Mouse (Mus musculus) midbrain, postnatal 0 days (tissue): Measurements from ENCODE around the gene Abcc5. TPM values are rescaled to one million over a fixed set of nuclear protein-coding genes. Genes with fewer than 3 reads are reported as not detected.

Experiments
- ATAC-seq: fragments of 200-750 bp; cut with Nextera tagmentation; 2 replicates; pipeline ENCODE4 v1.8.0; 2017; ENCODE audit warnings: moderate number of reproducible peaks, mild to moderate bottlenecking, moderate TSS enrichment, moderate library complexity; ENCODE audit not compliant: low FRiP score
- DNase-seq: peaks from one replicate; pipeline ENCODE4 v3.0.0-alpha.2; 2015; ENCODE audit warnings: low spot score
- H3K27ac ChIP-seq: fragments of 300-500 bp; sonication (generic); 2 replicates; pipeline ENCODE4 v1.5.1; 2014; ENCODE audit warnings: low read depth, mild to moderate bottlenecking, low read length, mixed read lengths
- H3K27me3 ChIP-seq: fragments of 300-500 bp; sonication (generic); 2 replicates; pipeline ENCODE4 v1.6.1; 2014; ENCODE audit warnings: low read length, control low read depth, mixed read lengths; ENCODE audit not compliant: insufficient read depth
- H3K36me3 ChIP-seq: fragments of 300-500 bp; sonication (generic); 2 replicates; pipeline ENCODE4 v1.6.1; 2014; ENCODE audit warnings: low read length, control low read depth, mixed read lengths; ENCODE audit not compliant: insufficient read depth
- H3K4me1 ChIP-seq: fragments of 300-500 bp; sonication (generic); 2 replicates; pipeline ENCODE4 v1.6.1; 2014; ENCODE audit warnings: mild to moderate bottlenecking, control low read depth, antibody characterized with exemption, low read length, mixed read lengths; ENCODE audit not compliant: insufficient read depth
- H3K4me2 ChIP-seq: fragments of 300-500 bp; sonication (generic); 2 replicates; pipeline ENCODE4 v1.6.1; 2014; ENCODE audit warnings: low read depth, mild to moderate bottlenecking, low read length, mixed read lengths; ENCODE audit not compliant: poor library complexity, severe bottlenecking
- H3K4me3 ChIP-seq: fragments of 300-500 bp; sonication (generic); 2 replicates; pipeline ENCODE4 v1.5.1; 2014; ENCODE audit warnings: low read depth, mild to moderate bottlenecking, low read length, moderate library complexity
- H3K9ac ChIP-seq: fragments of 300-500 bp; sonication (generic); replicated peaks from 2 replicates; pipeline ENCODE4 v1.6.1; 2014; ENCODE audit warnings: mild to moderate bottlenecking, low read length, moderate library complexity, mixed read lengths; ENCODE audit not compliant: poor library complexity, severe bottlenecking
- H3K9me3 ChIP-seq: fragments of 300-500 bp; sonication (generic); 2 replicates; pipeline ENCODE4 v1.6.1; 2016; ENCODE audit warnings: low read length, control low read depth
- CTCF ChIP-seq: IDR thresholded peaks from 2 replicates; pipeline ENCODE4 v1.5.1; 2016; ENCODE audit warnings: antibody characterized with exemption, mild to moderate bottlenecking
- WGBS: fragments of 180-500 bp; shearing (Covaris S2); extraction: QIAGEN DNeasy Blood & Tissue Kit; methylation state at CpG from one replicate; pipeline ENCODE4 v1.1.7; 2014; 5-methylcytosine and 5-hydroxymethylcytosine counted together
- polyA plus RNA-seq: library from polyadenylated mRNA; unstranded; fragments of >200 nt; fragmentation: Nextera tagmentation; extraction: Ambion mirVana; gene quantifications from 2 replicates; pipeline ENCODE4 v1.2.1, GENCODE M21; 2015
- total RNA-seq: library from RNA; depleted of rRNA; stranded (reverse); fragments of >200 nt; gene quantifications from 2 replicates; pipeline ENCODE4 v1.2.3, GENCODE M21; 2014; rRNA removed

The Abcc5 gene
- 68.7 and 90.1 TPM in 2 replicates for total RNA-seq
- polyA plus RNA-seq = 98.7 and 110 TPM in 2 replicates

- H3K4me3 ChIP-seq = peak within 1 kb of the TSS; percentile 76
- peaks cover 9% of the 10 kb centered on the region for H3K36me3 ChIP-seq
- peak; percentile 87 for TF ChIP-seq CTCF
- peak within 1 kb of the TSS; percentile 92 for H3K27ac ChIP-seq
- no peaks in the 10 kb centered on the region for H3K4me1 ChIP-seq
- ATAC-seq (peak; percentile 99), DNase-seq (peak; percentile 97)
- no peaks in the 10 kb centered on the region for H3K27me3 ChIP-seq
- peak within 1 kb of the TSS; percentile 55 for H3K4me2 ChIP-seq
- no peaks in the 10 kb centered on the region for H3K9me3 ChIP-seq
- peak within 1 kb of the TSS; percentile 86 for H3K9ac ChIP-seq
- WGBS = under 1% methylated on average over 62 of the region's 62 CpGs
These were observed at the start of gene Abcc5 for GRCm38 (mm10) chr16:20425855-20426598. Gene Abcc5, minus strand, starts transcription at chr16:20426394.

- 0 out of 2 replicates have a peak, but pooled peaks cover 3% of the 10 kb centered on the region for H3K27me3 ChIP-seq
- no peak for TF ChIP-seq CTCF
- no peaks in the 10 kb centered on the region for H3K36me3 ChIP-seq
- no peak overlapping the region for H3K27ac ChIP-seq
- H3K4me2 ChIP-seq = no peak overlapping the region
- DNase-seq (no peak), ATAC-seq (no peak)
- H3K9ac ChIP-seq = no peak overlapping the region
- H3K9me3 ChIP-seq = no peaks in the 10 kb centered on the region
- no peaks in the 10 kb centered on the region for H3K4me1 ChIP-seq
- WGBS = 94% methylated on average over 1 of the region's 1 CpGs
- H3K4me3 ChIP-seq = no peak overlapping the region
These were observed 49.1 kb upstream of the Abcc5 start for GRCm38 (mm10) chr16:20475335-20475734.

GRCm38 (mm10) chr16:20474786-20475185, 48.6 kb upstream of the Abcc5 start:
- Histone ChIP-seq H3K4me3 (no peak overlapping the region), H3K4me2 (no peak overlapping the region), H3K9me3 (no peaks in the 10 kb centered on the region), H3K27ac (no peak overlapping the region), H3K36me3 (no peaks in the 10 kb centered on the region), H3K9ac (no peak overlapping the region), H3K4me1 (no peaks in the 10 kb centered on the region), H3K27me3 (0 out of 2 replicates have a peak, but pooled peaks cover 3% of the 10 kb centered on the region)
- WGBS = 86% methylated on average over 6 of the region's 6 CpGs
- ATAC-seq (no peak), DNase-seq (no peak)
- TF ChIP-seq CTCF = no peak

DNA sequence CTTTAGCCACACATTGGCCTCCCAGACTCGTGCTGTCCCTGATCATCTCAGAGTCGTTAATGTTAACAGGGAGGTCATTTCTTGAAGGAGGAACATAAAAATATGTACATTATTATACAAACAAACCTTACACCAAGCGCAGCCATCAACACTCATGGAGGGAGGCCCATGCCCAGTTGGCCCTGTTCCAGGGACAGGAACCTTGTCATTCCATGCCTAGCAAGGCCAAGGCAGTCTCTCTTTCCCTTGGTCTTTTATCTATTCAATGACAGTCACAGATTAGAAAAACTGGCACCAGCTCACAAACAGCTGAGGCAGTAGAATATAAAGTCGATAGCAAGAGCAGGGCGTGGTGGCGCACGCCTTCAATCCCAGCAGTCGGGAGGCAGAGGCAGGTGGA, 48.0 kb upstream of the Abcc5 start:
- H3K27ac ChIP-seq = no peak overlapping the region
- H3K4me1 ChIP-seq = no peaks in the 10 kb centered on the region
- no peaks in the 10 kb centered on the region for H3K9me3 ChIP-seq
- no peak overlapping the region for H3K9ac ChIP-seq
- 91% methylated on average over 8 of the region's 8 CpGs for WGBS
- no peak for ATAC-seq
- no peak for TF ChIP-seq CTCF
- H3K36me3 ChIP-seq = no peaks in the 10 kb centered on the region
- H3K4me2 ChIP-seq = no peak overlapping the region
- no peak for DNase-seq
- H3K27me3 ChIP-seq = 0 out of 2 replicates have a peak, but pooled peaks cover 3% of the 10 kb centered on the region
- no peak overlapping the region for H3K4me3 ChIP-seq

DNA sequence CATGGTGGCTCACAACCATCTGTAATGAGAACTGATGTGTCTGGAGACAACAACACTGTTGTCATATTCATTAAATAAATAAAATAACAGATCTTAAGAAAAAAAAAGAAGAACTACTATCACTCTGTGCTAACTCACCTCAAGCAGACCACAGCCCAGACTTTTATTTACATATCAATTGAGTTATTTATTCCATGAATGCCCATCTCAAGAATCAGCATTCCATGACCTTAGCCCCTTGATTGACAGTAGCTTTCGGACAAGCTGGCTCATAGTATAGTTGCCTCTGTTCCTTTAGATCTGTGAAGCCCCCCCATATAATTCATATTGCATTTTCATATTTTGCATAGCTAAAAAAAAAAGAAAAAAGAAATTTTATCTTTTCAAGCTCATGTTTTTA, 47.6 kb upstream of the Abcc5 start:
- Histone ChIP-seq H3K9me3 (no peaks in the 10 kb centered on the region), H3K9ac (no peak overlapping the region), H3K36me3 (no peaks in the 10 kb centered on the region), H3K27ac (no peak overlapping the region), H3K4me3 (no peak overlapping the region), H3K4me1 (no peaks in the 10 kb centered on the region), H3K27me3 (0 out of 2 replicates have a peak, but pooled peaks cover 3% of the 10 kb centered on the region), H3K4me2 (no peak overlapping the region)
- ATAC-seq (no peak), DNase-seq (no peak)
- no peak for TF ChIP-seq CTCF
- 73% methylated on average over 1 of the region's 1 CpGs for WGBS

- Histone ChIP-seq H3K9me3 (no peaks in the 10 kb centered on the region), H3K27ac (no peak overlapping the region), H3K4me2 (no peak overlapping the region), H3K27me3 (0 out of 2 replicates have a peak, but pooled peaks cover 3% of the 10 kb centered on the region), H3K4me3 (no peak overlapping the region), H3K4me1 (no peaks in the 10 kb centered on the region), H3K9ac (no peak overlapping the region), H3K36me3 (no peaks in the 10 kb centered on the region)
- ATAC-seq (no peak), DNase-seq (no peak)
- TF ChIP-seq CTCF = no peak
- WGBS = 56% methylated on average over 1 of the region's 1 CpGs
These were observed 45.5 kb upstream of the Abcc5 start for GRCm38 (mm10) chr16:20471686-20472085.
